Mouse (Mus musculus): ENCODE results near the gene Mrpl12.

- no peak for TF ChIP-seq EP300 (IDR thresholded peaks at IDR 0.05; ENCODE audit: low read depth)
- TF ChIP-seq CTCF (IDR thresholded peaks at IDR 0.05; ENCODE audit: low read depth): no peak
These were observed 29.4 kb upstream of the Mrpl12 start for GRCm38 (mm10) chr11:120454965-120455364.

Measured in heart, postnatal 0 days (tissue).